ENCODE assay signal across 18 mouse cellular contexts in the genomic region with DNA sequence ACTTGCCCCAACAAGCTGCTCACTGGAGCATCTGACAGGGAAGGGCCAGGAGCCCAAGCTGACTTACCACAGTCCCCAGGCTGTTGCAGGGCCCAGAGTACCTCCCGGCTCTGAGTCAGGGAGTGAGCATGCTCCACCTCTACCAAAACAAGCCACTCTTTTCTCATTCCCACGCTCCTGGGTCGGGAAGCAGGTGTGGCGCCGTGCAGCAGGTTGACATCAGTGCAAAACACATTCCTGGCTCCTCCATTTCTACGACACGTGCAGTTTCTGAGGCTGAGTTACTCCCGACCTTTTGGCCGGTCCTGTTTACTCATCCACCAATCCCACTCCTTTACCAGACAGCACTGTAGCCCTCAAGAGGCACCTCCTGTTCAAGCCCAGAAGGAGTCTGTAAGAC. TPM values are rescaled to one million over a fixed set of nuclear protein-coding genes. Genes with fewer than 3 reads are reported as not detected.
A peak's percentile ranks its signal among the peaks of the same experiment; 100 is the strongest.
DNase-seq lines count a peak whose midpoint lies in the region; ATAC-seq and TF ChIP-seq lines count a peak whose summit lies in the region.
"Had no signal": no experiment of that assay in that cellular context is flagged by ENCODE, and none has a peak within 500 bp of the region (broad histone marks: within the 10 kb centered on the region; RNA-seq: fewer than 3 reads in every experiment).

No protein-coding gene starts in this region.

- no peaks in the 10 kb centered on the region for H3K27me3 ChIP-seq in intestine, embryonic 15.5 days (replicated peaks)
- H3K27me3 ChIP-seq in intestine, postnatal 0 days (replicated peaks; ENCODE audit: control insufficient read depth, insufficient read depth, low read length) = no peaks in the 10 kb centered on the region
- H3K27me3 ChIP-seq in ES-Bruce4 (ENCODE audit: control insufficient read depth, insufficient read depth, low read length, poor library complexity, severe bottlenecking) = no peaks in the 10 kb centered on the region
- H3K27me3 ChIP-seq in kidney, adult 2 months (replicated peaks; ENCODE audit: control insufficient read depth, insufficient read depth, low read length) = no peaks in the 10 kb centered on the region
- H3K27me3 ChIP-seq: embryonic facial prominence, embryonic 13.5 days; midbrain, embryonic 13.5 days; Patski had no signal

- peak; percentile 37; the same call in 1 of the 2 replicates for TF ChIP-seq EP300 in ES-Bruce4 (IDR thresholded peaks at IDR 0.05; ENCODE audit: insufficient read depth, low read depth, low read length)

- WGBS in intestine, embryonic 15.5 days = 41% methylated on average over 9 of the region's 9 CpGs
- 46% methylated on average over 9 of the region's 9 CpGs for WGBS in intestine, postnatal 0 days
- 62% methylated on average over 9 of the region's 9 CpGs for WGBS in kidney, adult 2 months

- ATAC-seq in intestine, embryonic 15.5 days = no peak
- no peak for ATAC-seq in intestine, postnatal 0 days
- no peak for ATAC-seq in activated CD4-positive, CD25-positive, alpha-beta regulatory T cell, adult 4 months
- ATAC-seq: Patski had no signal

- H3K9ac ChIP-seq in intestine, embryonic 15.5 days = no peak overlapping the region
- no peak overlapping the region for H3K9ac ChIP-seq in intestine, postnatal 0 days (ENCODE audit: low read depth, low read length)
- H3K9ac ChIP-seq in ES-Bruce4 (ENCODE audit: low read depth, poor library complexity, severe bottlenecking) = no peak overlapping the region
- H3K9ac ChIP-seq: embryonic facial prominence, embryonic 13.5 days; limb, embryonic 12.5 days; liver, postnatal 0 days; midbrain, embryonic 13.5 days had no signal

- DNase-seq in kidney, adult 2 months = peak; percentile 85
- peak; percentile 52 to 75 for DNase-seq in kidney, postnatal 25 days
- no peak for DNase-seq in lung, postnatal 36 days
- DNase-seq: B cell, adult 2 months; cerebellum, adult 9-11 months; gastrocnemius, postnatal 10 days; retina, postnatal 1 day; thymus, adult 2 months had no signal

- no peak overlapping the region for H3K4me3 ChIP-seq in intestine, embryonic 15.5 days (replicated peaks)
- no peak overlapping the region for H3K4me3 ChIP-seq in intestine, postnatal 0 days (ENCODE audit: low read depth, low read length)
- H3K4me3 ChIP-seq in ES-Bruce4 (ENCODE audit: low read depth, low read length) = no peak overlapping the region
- H3K4me3 ChIP-seq in kidney, adult 2 months (ENCODE audit: insufficient read depth, low read depth, low read length) = peak overlapping the region; percentile 5; the same call in 1 of the 2 replicates
- H3K4me3 ChIP-seq: embryonic facial prominence, embryonic 13.5 days; heart, adult 2 months; limb, embryonic 12.5 days; midbrain, embryonic 13.5 days had no signal

- peaks cover 21% of the 10 kb centered on the region; the same call in 1 of the 2 replicates for H3K4me1 ChIP-seq in intestine, embryonic 15.5 days (replicated peaks)
- H3K4me1 ChIP-seq in intestine, postnatal 0 days (replicated peaks; ENCODE audit: control insufficient read depth, insufficient read depth, low read length) = no peaks in the 10 kb centered on the region
- H3K4me1 ChIP-seq in ES-Bruce4 (ENCODE audit: control insufficient read depth, insufficient read depth, low read length) = no peaks in the 10 kb centered on the region
- H3K4me1 ChIP-seq in kidney, adult 2 months (ENCODE audit: control insufficient read depth, insufficient read depth, low read length) = peaks cover 26% of the 10 kb centered on the region
- H3K4me1 ChIP-seq: midbrain, embryonic 13.5 days had no signal

- no peak overlapping the region for H3K4me2 ChIP-seq in intestine, embryonic 15.5 days (replicated peaks)
- no peak overlapping the region for H3K4me2 ChIP-seq in intestine, postnatal 0 days (replicated peaks; ENCODE audit: low read depth)
- H3K4me2 ChIP-seq: embryonic facial prominence, embryonic 13.5 days; limb, embryonic 12.5 days; midbrain, embryonic 13.5 days had no signal

- no peak for TF ChIP-seq POLR2A in ES-Bruce4 (IDR thresholded peaks at IDR 0.05; ENCODE audit: insufficient read depth, low read length)
- no peak for TF ChIP-seq POLR2A in kidney, adult 2 months (IDR thresholded peaks at IDR 0.05; ENCODE audit: low read depth, low read length)

- no peaks in the 10 kb centered on the region for H3K9me3 ChIP-seq in intestine, embryonic 15.5 days
- no peaks in the 10 kb centered on the region for H3K9me3 ChIP-seq in intestine, postnatal 0 days (ENCODE audit: control insufficient read depth)
- H3K9me3 ChIP-seq in ES-Bruce4 (replicated peaks; ENCODE audit: control insufficient read depth, insufficient read depth, low read length, poor library complexity, severe bottlenecking) = no peaks in the 10 kb centered on the region
- H3K9me3 ChIP-seq: embryonic facial prominence, embryonic 13.5 days; limb, embryonic 12.5 days had no signal

- no peaks in the 10 kb centered on the region for H3K36me3 ChIP-seq in intestine, embryonic 15.5 days
- H3K36me3 ChIP-seq in intestine, postnatal 0 days (ENCODE audit: control insufficient read depth, insufficient read depth) = no peaks in the 10 kb centered on the region
- no peaks in the 10 kb centered on the region for H3K36me3 ChIP-seq in ES-Bruce4 (ENCODE audit: control insufficient read depth, insufficient read depth, low read length, poor library complexity, severe bottlenecking)
- no peaks in the 10 kb centered on the region for H3K36me3 ChIP-seq in kidney, adult 2 months (ENCODE audit: control insufficient read depth, insufficient read depth, low read length)
- H3K36me3 ChIP-seq: embryonic facial prominence, embryonic 13.5 days; limb, embryonic 12.5 days; midbrain, embryonic 13.5 days had no signal

- H3K27ac ChIP-seq in intestine, embryonic 15.5 days = peak overlapping the region; percentile 15; the same call in 1 of the 2 replicates
- H3K27ac ChIP-seq in intestine, postnatal 0 days (ENCODE audit: low read depth, low read length) = no peak overlapping the region
- H3K27ac ChIP-seq in ES-Bruce4 (ENCODE audit: insufficient read depth, low read length) = no peak overlapping the region
- H3K27ac ChIP-seq in kidney, adult 2 months (ENCODE audit: insufficient read depth, low read depth, low read length) = peak overlapping the region; percentile 85
- H3K27ac ChIP-seq: embryonic facial prominence, embryonic 13.5 days; heart, adult 2 months; limb, embryonic 12.5 days; midbrain, embryonic 13.5 days had no signal

- no peak for TF ChIP-seq CTCF in intestine, postnatal 0 days (IDR thresholded peaks at IDR 0.05; ENCODE audit: low read depth)
- no peak for TF ChIP-seq CTCF in ES-Bruce4 (IDR thresholded peaks at IDR 0.05; ENCODE audit: low read depth, low read length)
- TF ChIP-seq CTCF in kidney, adult 2 months (conservative IDR thresholded peaks at IDR 0.05; ENCODE audit: insufficient read depth, insufficient read length, low read depth, low read length) = no peak

RNA-seq across cellular contexts. Expression of gene Tomm20, which starts 37.7 kb away (rescaled TPM):
- polyA plus RNA-seq in intestine, embryonic 15.5 days (2015; fragmentation: Nextera tagmentation; extraction: Ambion mirVana) = 295 and 300 TPM in 2 replicates
- polyA plus RNA-seq in intestine, postnatal 0 days (2015; fragmentation: Nextera tagmentation; extraction: Ambion mirVana) = 278 and 296 TPM in 2 replicates
- polyA plus RNA-seq in ES-Bruce4 (2011; ENCODE audit: insufficient read depth, insufficient read length, low read depth, missing spikeins) = 642 and 659 TPM in 2 replicates
- polyA plus RNA-seq in kidney, adult 2 months (2012; rRNA removed) = 541 and 684 TPM in 2 replicates
- polyA plus RNA-seq in activated CD4-positive, CD25-positive, alpha-beta regulatory T cell, adult 4 months (2017; shearing (Covaris generic)) = 100 to 1,000 TPM in 1 of 2 experiments, 10 to 100 TPM in 1; 59.0 to 102 TPM

Comparison
In these comparisons a context has a peak if more than half of its experiments do, and no peak if none do; other contexts are left out.
1. H3K27ac ChIP-seq: peak in intestine, embryonic 15.5 days (single experiment) and kidney, adult 2 months (single experiment); none in intestine, postnatal 0 days (single experiment) and ES-Bruce4 (single experiment).